Mouse (Mus musculus) intestine, embryonic 16.5 days (tissue): ENCODE data around the gene Vcan. TPM values are rescaled to one million over a fixed set of nuclear protein-coding genes. Genes with fewer than 3 reads are reported as not detected.

ENCODE experiments used
- ATAC-seq: fragments of 200-750 bp; cut with Nextera tagmentation; 2 replicates; pipeline ENCODE4 v1.8.0; 2017; ENCODE audit warnings: moderate TSS enrichment, moderate library complexity
- H3K27ac ChIP-seq: fragments of 300-500 bp; sonication (generic); 2 replicates; pipeline ENCODE4 v1.5.1; 2014; ENCODE audit warnings: mild to moderate bottlenecking, low read length
- H3K27me3 ChIP-seq: fragments of 300-500 bp; sonication (generic); replicated peaks from 2 replicates; pipeline ENCODE4 v1.6.1; 2014; ENCODE audit warnings: low read length, control low read depth, mixed read lengths; ENCODE audit not compliant: control insufficient read depth, insufficient read depth
- H3K36me3 ChIP-seq: fragments of 300-500 bp; sonication (generic); 2 replicates; pipeline ENCODE4 v1.6.1; 2014; ENCODE audit warnings: low read length, control low read depth; ENCODE audit not compliant: control insufficient read depth, insufficient read depth
- H3K4me1 ChIP-seq: fragments of 300-500 bp; sonication (generic); 2 replicates; pipeline ENCODE4 v1.6.1; 2014; ENCODE audit warnings: low read length, control low read depth, mixed read lengths; ENCODE audit not compliant: control insufficient read depth, insufficient read depth
- H3K4me2 ChIP-seq: fragments of 300-500 bp; sonication (generic); 2 replicates; pipeline ENCODE4 v1.6.1; 2014; ENCODE audit warnings: low read depth, low read length, control low read depth
- H3K4me3 ChIP-seq: fragments of 300-500 bp; sonication (generic); 2 replicates; pipeline ENCODE4 v1.5.1; 2014; ENCODE audit warnings: mild to moderate bottlenecking, low read length
- H3K9ac ChIP-seq: fragments of 300-500 bp; sonication (generic); 2 replicates; pipeline ENCODE4 v1.6.1; 2014; ENCODE audit warnings: low read depth, low read length
- H3K9me3 ChIP-seq: fragments of 300-500 bp; sonication (generic); 2 replicates; pipeline ENCODE4 v1.6.1; 2016; ENCODE audit warnings: low read length, control low read depth; ENCODE audit not compliant: control insufficient read depth
- WGBS: fragments of 180-500 bp; shearing (Covaris S2); extraction: QIAGEN DNeasy Blood & Tissue Kit; methylation state at CpG from one replicate; pipeline ENCODE4 v1.1.7; 2014; 5-methylcytosine and 5-hydroxymethylcytosine counted together
- polyA plus RNA-seq: library from polyadenylated mRNA; unstranded; fragments of >200 nt; fragmentation: Nextera tagmentation; extraction: Ambion mirVana; gene quantifications from 2 replicates; pipeline ENCODE4 v1.2.1, GENCODE M21; 2015

Gene Vcan
- polyA plus RNA-seq, 1 experiment from 2014 or later, result 15.6 TPM

GRCm38 (mm10) chr13:89699998-89700555, 42.2 kb downstream of the Vcan start:
- no peaks in the 10 kb centered on the region for H3K27me3 ChIP-seq
- H3K4me2 ChIP-seq, result no peak overlapping the region
- no peak overlapping the region for H3K27ac ChIP-seq
- no peaks in the 10 kb centered on the region for H3K36me3 ChIP-seq
- no peaks in the 10 kb centered on the region for H3K4me1 ChIP-seq
- H3K9ac ChIP-seq, result no peak overlapping the region
- 87% methylated on average over 2 of the region's 2 CpGs for WGBS
- H3K4me3 ChIP-seq, result no peak overlapping the region
- ATAC-seq, result no peak
- no peaks in the 10 kb centered on the region for H3K9me3 ChIP-seq

DNA sequence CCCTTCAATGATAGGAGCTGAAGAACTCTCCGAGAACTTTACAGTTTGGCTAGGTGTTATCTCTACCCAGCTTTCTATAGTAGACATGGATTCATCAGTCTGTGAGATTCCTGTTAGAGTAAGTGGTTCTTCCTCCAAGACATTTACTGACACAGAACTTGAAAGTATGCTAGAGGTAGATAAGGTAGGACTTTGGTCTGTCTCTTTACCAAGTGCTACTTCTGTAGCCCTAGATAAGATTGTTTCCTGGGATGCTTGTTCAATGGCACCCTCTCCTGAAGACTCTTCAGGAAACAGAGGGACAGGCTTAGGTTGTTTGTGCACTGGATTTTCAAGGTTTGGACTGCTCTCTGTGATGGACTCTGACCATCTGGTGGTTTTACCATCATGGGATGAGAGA, 49.7 kb downstream of the Vcan start:
- H3K36me3 ChIP-seq, result no peaks in the 10 kb centered on the region
- H3K4me2 ChIP-seq, result no peak overlapping the region
- no peak overlapping the region for H3K4me3 ChIP-seq
- 93% methylated on average over 1 of the region's 1 CpGs for WGBS
- no peaks in the 10 kb centered on the region for H3K9me3 ChIP-seq
- no peaks in the 10 kb centered on the region for H3K27me3 ChIP-seq
- no peak overlapping the region for H3K27ac ChIP-seq
- H3K4me1 ChIP-seq, result no peaks in the 10 kb centered on the region
- H3K9ac ChIP-seq, result no peak overlapping the region
- ATAC-seq, result no peak

DNA sequence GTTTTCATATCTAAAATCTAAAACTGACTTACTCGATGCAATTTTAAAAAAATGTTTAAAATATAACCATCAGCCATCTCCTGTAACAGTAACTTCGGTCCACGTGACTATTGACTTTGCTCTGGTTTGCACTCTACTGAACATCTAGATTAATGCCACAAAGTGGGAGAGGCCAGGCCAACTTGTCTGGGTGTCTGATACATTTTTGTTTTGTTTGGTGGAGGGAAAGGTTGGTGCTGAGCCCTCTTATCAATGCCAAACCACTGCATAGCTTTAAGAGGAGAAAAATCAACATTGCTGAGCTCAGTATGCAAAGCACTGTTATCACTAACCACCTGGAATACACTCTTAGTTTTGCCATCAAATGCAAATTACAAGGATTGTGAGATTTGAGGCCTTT, 58.8 kb downstream of the Vcan start:
- Histone ChIP-seq H3K4me3 (no peak overlapping the region), H3K9ac (no peak overlapping the region), H3K36me3 (no peaks in the 10 kb centered on the region), H3K4me1 (no peaks in the 10 kb centered on the region), H3K27ac (no peak overlapping the region), H3K4me2 (no peak overlapping the region), H3K27me3 (no peaks in the 10 kb centered on the region), H3K9me3 (no peaks in the 10 kb centered on the region)
- WGBS, result 95% methylated on average over 3 of the region's 3 CpGs
- ATAC-seq, result no peak

DNA sequence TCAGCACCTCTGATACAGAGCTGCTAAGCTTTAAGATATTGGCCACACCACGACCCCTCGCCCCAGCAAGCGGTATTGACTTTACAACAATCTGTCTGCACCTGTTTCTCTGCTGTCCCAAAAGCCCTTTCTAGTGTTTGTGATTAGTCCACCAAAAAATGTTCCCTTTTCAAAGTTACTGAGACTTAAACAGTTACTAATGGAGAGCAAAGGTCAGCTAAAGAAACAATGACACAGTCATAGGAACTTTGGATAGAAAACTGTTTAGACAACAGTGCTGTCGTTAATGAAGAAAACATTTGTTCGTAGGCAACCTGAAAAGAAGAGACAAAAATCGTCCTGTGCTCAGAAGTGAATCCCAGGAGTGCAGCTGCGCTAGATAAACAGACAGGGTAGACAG, 60.1 kb downstream of the Vcan start:
- Histone ChIP-seq H3K9ac (no peak overlapping the region), H3K9me3 (no peaks in the 10 kb centered on the region), H3K36me3 (no peaks in the 10 kb centered on the region), H3K27me3 (no peaks in the 10 kb centered on the region), H3K27ac (no peak overlapping the region), H3K4me3 (no peak overlapping the region), H3K4me2 (no peak overlapping the region), H3K4me1 (no peaks in the 10 kb centered on the region)
- WGBS, result 66% methylated on average over 7 of the region's 7 CpGs
- no peak for ATAC-seq

GRCm38 (mm10) chr13:89679756-89680155, 62.6 kb downstream of the Vcan start:
- Histone ChIP-seq H3K4me3 (no peak overlapping the region), H3K27ac (no peak overlapping the region), H3K27me3 (no peaks in the 10 kb centered on the region), H3K36me3 (no peaks in the 10 kb centered on the region), H3K9ac (no peak overlapping the region), H3K9me3 (no peaks in the 10 kb centered on the region), H3K4me1 (no peaks in the 10 kb centered on the region), H3K4me2 (no peak overlapping the region)
- no peak for ATAC-seq
- 93% methylated on average over 6 of the region's 6 CpGs for WGBS

- H3K4me2 ChIP-seq, result no peak overlapping the region
- ATAC-seq, result no peak
- H3K9me3 ChIP-seq, result no peaks in the 10 kb centered on the region
- WGBS, result 78% methylated on average over 3 of the region's 3 CpGs
- no peak overlapping the region for H3K4me3 ChIP-seq
- H3K36me3 ChIP-seq, result no peaks in the 10 kb centered on the region
- H3K27ac ChIP-seq, result no peak overlapping the region
- H3K4me1 ChIP-seq, result no peaks in the 10 kb centered on the region
- H3K9ac ChIP-seq, result no peak overlapping the region
- H3K27me3 ChIP-seq, result no peaks in the 10 kb centered on the region
Observed at GRCm38 (mm10) chr13:89670505-89670904, 71.8 kb downstream of the Vcan start.

GRCm38 (mm10) chr13:89668981-89669880, 73.1 kb downstream of the Vcan start:
- Histone ChIP-seq H3K36me3 (no peaks in the 10 kb centered on the region), H3K4me3 (no peak overlapping the region), H3K9ac (no peak overlapping the region), H3K4me2 (no peak overlapping the region), H3K27ac (no peak overlapping the region), H3K9me3 (no peaks in the 10 kb centered on the region), H3K4me1 (no peaks in the 10 kb centered on the region), H3K27me3 (no peaks in the 10 kb centered on the region)
- ATAC-seq, result no peak
- WGBS, result 54% methylated on average over 10 of the region's 10 CpGs

GRCm38 (mm10) chr13:89668069-89668468, 74.2 kb downstream of the Vcan start:
- Histone ChIP-seq H3K9ac (no peak overlapping the region), H3K9me3 (no peaks in the 10 kb centered on the region), H3K4me3 (no peak overlapping the region), H3K4me2 (no peak overlapping the region), H3K27ac (no peak overlapping the region), H3K27me3 (no peaks in the 10 kb centered on the region), H3K36me3 (no peaks in the 10 kb centered on the region), H3K4me1 (no peaks in the 10 kb centered on the region)
- ATAC-seq, result peak; percentile 53
- 71% methylated on average over 1 of the region's 1 CpGs for WGBS

DNA sequence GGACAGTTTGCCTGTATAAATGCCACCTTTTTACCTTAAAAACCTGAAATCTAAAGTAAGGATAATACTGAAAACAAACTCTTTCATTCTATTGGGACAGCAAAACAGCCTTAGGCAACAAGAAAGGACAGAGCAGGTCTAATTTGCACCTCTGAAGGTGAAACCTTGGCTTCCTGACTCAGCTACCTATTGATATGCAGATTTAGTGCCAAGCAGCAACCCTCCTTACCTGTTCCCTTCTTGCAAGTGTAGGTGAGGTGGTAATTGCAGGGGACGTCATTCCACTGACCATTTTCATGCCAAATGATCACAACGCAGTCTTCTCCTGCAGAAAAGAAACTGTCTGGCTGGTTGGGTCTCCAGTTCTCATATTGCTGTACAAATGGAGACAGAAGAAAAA, 80.6 kb downstream of the Vcan start:
- Histone ChIP-seq H3K27ac (no peak overlapping the region), H3K9ac (no peak overlapping the region), H3K36me3 (no peaks in the 10 kb centered on the region), H3K4me2 (no peak overlapping the region), H3K27me3 (no peaks in the 10 kb centered on the region), H3K4me1 (no peaks in the 10 kb centered on the region), H3K9me3 (no peaks in the 10 kb centered on the region), H3K4me3 (no peak overlapping the region)
- 87% methylated on average over 2 of the region's 2 CpGs for WGBS
- ATAC-seq, result no peak
